Mouse (Mus musculus) hindbrain, embryonic 12.5 days (tissue): ENCODE data around the gene Tshz2. TPM values are rescaled to one million over a fixed set of nuclear protein-coding genes. Genes with fewer than 3 reads are reported as not detected.

Source experiments
- ATAC-seq: fragments of 200-750 bp; cut with Nextera tagmentation; 2 replicates; pipeline ENCODE4 v1.8.0; 2017; ENCODE audit warnings: moderate TSS enrichment; ENCODE audit not compliant: low FRiP score
- H3K27ac ChIP-seq: fragments of 300-500 bp; sonication (generic); 2 replicates; pipeline ENCODE4 v1.5.1; 2016; ENCODE audit warnings: mild to moderate bottlenecking
- H3K27me3 ChIP-seq: fragments of 300-500 bp; sonication (generic); 2 replicates; pipeline ENCODE4 v1.6.1; 2016; ENCODE audit warnings: mild to moderate bottlenecking
- H3K36me3 ChIP-seq: fragments of 300-500 bp; sonication (generic); 2 replicates; pipeline ENCODE4 v1.6.1; 2016; ENCODE audit warnings: mild to moderate bottlenecking
- H3K4me1 ChIP-seq: fragments of 300-500 bp; sonication (generic); 2 replicates; pipeline ENCODE4 v1.6.1; 2016
- H3K4me2 ChIP-seq: fragments of 300-500 bp; sonication (generic); replicated peaks from 2 replicates; pipeline ENCODE4 v1.6.1; 2016; ENCODE audit warnings: mild to moderate bottlenecking
- H3K4me3 ChIP-seq: fragments of 300-500 bp; sonication (generic); 2 replicates; pipeline ENCODE4 v1.5.1; 2016; ENCODE audit warnings: mild to moderate bottlenecking
- H3K9ac ChIP-seq: fragments of 300-500 bp; sonication (generic); 2 replicates; pipeline ENCODE4 v1.6.1; 2016; ENCODE audit warnings: mild to moderate bottlenecking, moderate library complexity
- H3K9me3 ChIP-seq: fragments of 300-500 bp; sonication (generic); replicated peaks from 2 replicates; pipeline ENCODE4 v1.6.1; 2016; ENCODE audit warnings: mild to moderate bottlenecking
- WGBS: fragments of 180-500 bp; shearing (Covaris S2); methylation state at CpG from one replicate; pipeline ENCODE4 v1.1.7; 2016; 5-methylcytosine and 5-hydroxymethylcytosine counted together
- polyA plus RNA-seq: library from polyadenylated mRNA; unstranded; fragments of >200 nt; fragmentation: Nextera tagmentation; extraction: Ambion mirVana; gene quantifications from 2 replicates; pipeline ENCODE4 v1.2.1, GENCODE M21; 2016

Tshz2 gene
- polyA plus RNA-seq, 1 experiment from 2014 or later: 19.3 TPM

DNA sequence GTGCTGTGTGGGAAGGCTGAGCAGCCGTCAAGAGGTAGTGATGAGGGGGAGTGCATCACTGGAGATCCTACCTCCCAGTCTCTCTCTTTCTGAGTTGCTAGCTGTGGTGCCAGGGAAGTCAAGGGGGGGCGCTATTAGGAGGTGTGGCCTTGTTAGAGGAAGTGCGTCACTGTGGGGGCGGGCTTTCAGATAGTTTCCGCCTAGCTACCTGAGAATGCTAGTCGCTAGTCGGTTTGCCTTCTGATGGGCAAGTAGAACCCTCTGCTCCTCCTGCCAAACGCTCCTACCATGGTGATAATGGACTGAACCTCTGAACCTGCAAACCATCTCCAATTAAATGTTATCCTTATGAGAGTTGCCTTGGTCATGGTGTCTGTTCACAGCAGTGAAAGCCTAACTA is 282.1 kb downstream of the Tshz2 start:
- H3K27me3 ChIP-seq: no peaks in the 10 kb centered on the region
- H3K9ac ChIP-seq: no peak overlapping the region
- H3K27ac ChIP-seq: no peak overlapping the region
- no peaks in the 10 kb centered on the region for H3K36me3 ChIP-seq
- H3K9me3 ChIP-seq: no peaks in the 10 kb centered on the region
- no peak for ATAC-seq
- H3K4me3 ChIP-seq: no peak overlapping the region
- peaks cover 6% of the 10 kb centered on the region; the same call in 1 of the 2 replicates for H3K4me1 ChIP-seq
- H3K4me2 ChIP-seq: no peak overlapping the region
- 76% methylated on average over 8 of the region's 8 CpGs for WGBS

- H3K9me3 ChIP-seq: no peaks in the 10 kb centered on the region
- 79% methylated on average over 13 of the region's 13 CpGs for WGBS
- no peaks in the 10 kb centered on the region for H3K27me3 ChIP-seq
- no peak overlapping the region for H3K9ac ChIP-seq
- H3K27ac ChIP-seq: no peak overlapping the region
- peaks cover 6% of the 10 kb centered on the region; the same call in 1 of the 2 replicates for H3K4me1 ChIP-seq
- ATAC-seq: no peak
- no peak overlapping the region for H3K4me2 ChIP-seq
- H3K4me3 ChIP-seq: no peak overlapping the region
- H3K36me3 ChIP-seq: no peaks in the 10 kb centered on the region
Observed at GRCm38 (mm10) chr2:169915326-169915725, 282.5 kb downstream of the Tshz2 start.

GRCm38 (mm10) chr2:169919111-169919695 is 286.4 kb downstream of the Tshz2 start:
- Histone ChIP-seq H3K36me3 (no peaks in the 10 kb centered on the region), H3K27ac (no peak overlapping the region), H3K4me2 (no peak overlapping the region), H3K4me1 (no peaks in the 10 kb centered on the region), H3K9ac (no peak overlapping the region), H3K27me3 (no peaks in the 10 kb centered on the region), H3K9me3 (no peaks in the 10 kb centered on the region), H3K4me3 (no peak overlapping the region)
- no peak for ATAC-seq
- WGBS: 76% methylated on average over 3 of the region's 3 CpGs

GRCm38 (mm10) chr2:169924177-169924810 is 291.5 kb downstream of the Tshz2 start:
- no peak for ATAC-seq
- Histone ChIP-seq H3K36me3 (no peaks in the 10 kb centered on the region), H3K4me2 (no peak overlapping the region), H3K9ac (no peak overlapping the region), H3K9me3 (no peaks in the 10 kb centered on the region), H3K4me1 (peaks cover 14% of the 10 kb centered on the region; the same call in 1 of the 2 replicates), H3K27ac (no peak overlapping the region), H3K27me3 (no peaks in the 10 kb centered on the region), H3K4me3 (no peak overlapping the region)
- 73% methylated on average over 8 of the region's 8 CpGs for WGBS

- peaks cover 20% of the 10 kb centered on the region; the same call in 1 of the 2 replicates for H3K4me1 ChIP-seq
Observed at GRCm38 (mm10) chr2:169925466-169925865, 292.7 kb downstream of the Tshz2 start.

GRCm38 (mm10) chr2:169926016-169926415 is 293.2 kb downstream of the Tshz2 start:
- H3K27me3 ChIP-seq: no peaks in the 10 kb centered on the region
- H3K4me2 ChIP-seq: no peak overlapping the region
- no peaks in the 10 kb centered on the region for H3K9me3 ChIP-seq
- no peak for ATAC-seq
- no peak overlapping the region for H3K9ac ChIP-seq
- no peak overlapping the region for H3K27ac ChIP-seq
- H3K4me1 ChIP-seq: peaks cover 20% of the 10 kb centered on the region; the same call in 1 of the 2 replicates
- H3K4me3 ChIP-seq: no peak overlapping the region
- no peaks in the 10 kb centered on the region for H3K36me3 ChIP-seq
- 86% methylated on average over 11 of the region's 11 CpGs for WGBS

More at GRCm38 (mm10) chr2:169925466-169925865, 292.7 kb downstream of the Tshz2 start:
- no peak overlapping the region for H3K27ac ChIP-seq
- 85% methylated on average over 5 of the region's 5 CpGs for WGBS
- no peak for ATAC-seq
- no peak overlapping the region for H3K4me3 ChIP-seq
- H3K9ac ChIP-seq: no peak overlapping the region
- H3K9me3 ChIP-seq: no peaks in the 10 kb centered on the region
- H3K4me2 ChIP-seq: no peak overlapping the region
- H3K27me3 ChIP-seq: no peaks in the 10 kb centered on the region
- no peaks in the 10 kb centered on the region for H3K36me3 ChIP-seq

- 76% methylated on average over 2 of the region's 2 CpGs for WGBS
- no peaks in the 10 kb centered on the region for H3K36me3 ChIP-seq
- H3K27ac ChIP-seq: no peak overlapping the region
- H3K4me3 ChIP-seq: no peak overlapping the region
- no peaks in the 10 kb centered on the region for H3K9me3 ChIP-seq
- H3K27me3 ChIP-seq: no peaks in the 10 kb centered on the region
- no peak overlapping the region for H3K9ac ChIP-seq
- ATAC-seq: no peak
- H3K4me2 ChIP-seq: no peak overlapping the region
- H3K4me1 ChIP-seq: peaks cover 20% of the 10 kb centered on the region; the same call in 1 of the 2 replicates
Observed at GRCm38 (mm10) chr2:169927401-169927800, 294.6 kb downstream of the Tshz2 start.

GRCm38 (mm10) chr2:169928447-169929120 is 295.8 kb downstream of the Tshz2 start:
- H3K9me3 ChIP-seq: no peaks in the 10 kb centered on the region
- peaks cover 20% of the 10 kb centered on the region; the same call in 1 of the 2 replicates for H3K4me1 ChIP-seq
- no peak overlapping the region for H3K4me2 ChIP-seq
- no peaks in the 10 kb centered on the region for H3K27me3 ChIP-seq
- no peak for ATAC-seq
- WGBS: 63% methylated on average over 14 of the region's 14 CpGs
- H3K4me3 ChIP-seq: no peak overlapping the region
- no peak overlapping the region for H3K9ac ChIP-seq
- no peaks in the 10 kb centered on the region for H3K36me3 ChIP-seq
- no peak overlapping the region for H3K27ac ChIP-seq

GRCm38 (mm10) chr2:169929540-169930497 is 297.0 kb downstream of the Tshz2 start:
- Histone ChIP-seq H3K9me3 (no peaks in the 10 kb centered on the region), H3K4me2 (peak overlapping the region; percentile 52), H3K4me1 (peaks cover 20% of the 10 kb centered on the region; the same call in 1 of the 2 replicates), H3K4me3 (peak overlapping the region; percentile 30), H3K9ac (no peak overlapping the region), H3K27ac (no peak overlapping the region), H3K27me3 (no peaks in the 10 kb centered on the region), H3K36me3 (no peaks in the 10 kb centered on the region)
- WGBS: 54% methylated on average over 23 of the region's 23 CpGs
- ATAC-seq: peak; percentile 54; the same call in 1 of the 2 replicates

GRCm38 (mm10) chr2:169935642-169936041 is 302.8 kb downstream of the Tshz2 start:
- no peaks in the 10 kb centered on the region for H3K36me3 ChIP-seq
- 87% methylated on average over 6 of the region's 6 CpGs for WGBS
- no peak for ATAC-seq
- H3K9ac ChIP-seq: no peak overlapping the region
- H3K27me3 ChIP-seq: no peaks in the 10 kb centered on the region
- no peaks in the 10 kb centered on the region for H3K4me1 ChIP-seq
- no peaks in the 10 kb centered on the region for H3K9me3 ChIP-seq
- no peak overlapping the region for H3K4me2 ChIP-seq
- no peak overlapping the region for H3K27ac ChIP-seq
- no peak overlapping the region for H3K4me3 ChIP-seq

DNA sequence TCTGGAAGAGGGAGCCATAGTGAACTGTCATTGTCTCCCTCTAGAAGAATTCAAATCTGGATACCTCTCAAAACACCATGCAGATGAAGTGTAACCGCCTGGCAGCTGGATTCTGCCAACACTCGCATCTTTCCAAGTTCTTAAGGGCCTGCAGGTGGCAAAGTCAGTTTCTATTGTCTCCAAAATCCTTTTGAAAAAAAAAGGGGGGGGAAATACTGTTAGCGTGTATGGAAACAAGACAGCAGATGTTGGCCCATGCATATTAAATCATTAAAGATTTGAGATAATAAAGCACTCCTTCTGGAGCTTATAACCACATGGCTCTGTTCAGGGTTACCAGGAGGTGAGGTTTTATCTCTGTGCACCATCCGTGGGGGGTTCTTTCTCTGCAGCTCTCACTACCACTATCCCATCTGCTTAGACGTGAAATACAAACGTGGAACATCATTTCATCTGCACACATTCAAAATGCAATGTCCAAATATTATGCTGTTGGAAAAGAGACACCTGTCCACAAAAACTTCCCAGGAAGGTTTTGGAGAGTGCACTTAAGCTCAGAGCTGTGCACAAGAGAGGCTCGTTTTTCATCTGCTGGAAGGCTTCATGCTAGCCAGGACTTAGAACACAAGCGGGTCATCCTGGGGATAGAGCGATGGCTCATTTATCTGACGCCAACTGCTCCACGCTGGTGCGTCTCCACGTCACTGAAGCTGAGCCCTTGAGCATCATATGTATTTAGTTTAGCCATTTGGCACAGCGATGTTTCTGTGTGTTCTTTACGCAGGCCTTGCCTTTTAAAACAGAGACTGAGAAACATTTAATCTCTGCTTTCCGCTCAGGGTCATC is 307.7 kb downstream of the Tshz2 start:
- Histone ChIP-seq H3K36me3 (no peaks in the 10 kb centered on the region), H3K27me3 (no peaks in the 10 kb centered on the region), H3K9me3 (no peaks in the 10 kb centered on the region), H3K9ac (no peak overlapping the region), H3K27ac (no peak overlapping the region), H3K4me1 (no peaks in the 10 kb centered on the region), H3K4me2 (no peak overlapping the region), H3K4me3 (no peak overlapping the region)
- WGBS: 82% methylated on average over 16 of the region's 16 CpGs
- ATAC-seq: no peak
